Mouse (Mus musculus) cortical plate, adult 2 months (tissue): Measurements from ENCODE around the gene Map3k10. TPM values are rescaled to one million over a fixed set of nuclear protein-coding genes. Genes with fewer than 3 reads are reported as not detected.

ENCODE experiments used
- H3K27ac ChIP-seq: fragments of 200-500 bp; 2 replicates; pipeline ENCODE4 v1.5.1; 2012; ENCODE audit warnings: low read length, control low read depth, inconsistent platforms; ENCODE audit not compliant: insufficient read depth
- H3K4me1 ChIP-seq: fragments of 200-500 bp; 2 replicates; pipeline ENCODE4 v1.6.1; 2011; ENCODE audit warnings: low read length; ENCODE audit not compliant: control insufficient read depth, insufficient read depth
- H3K4me3 ChIP-seq: fragments of 200-500 bp; 2 replicates; pipeline ENCODE4 v1.5.1; 2011; ENCODE audit warnings: mild to moderate bottlenecking, low read length, control low read depth; ENCODE audit not compliant: insufficient read depth
- CTCF ChIP-seq: fragments of 200-500 bp; IDR thresholded peaks from 2 replicates; pipeline ENCODE4 v1.5.1; 2011; ENCODE audit warnings: mild to moderate bottlenecking, control low read depth, low read length; ENCODE audit not compliant: insufficient read depth; ENCODE audit errors: extremely low read depth
- POLR2A ChIP-seq: fragments of 200-500 bp; IDR thresholded peaks from 2 replicates; pipeline ENCODE4 v1.6.1; 2011; ENCODE audit warnings: mild to moderate bottlenecking, low read length, control low read depth; ENCODE audit not compliant: insufficient read depth; ENCODE audit errors: extremely low read depth
- polyA plus RNA-seq: library from polyadenylated mRNA; depleted of rRNA; stranded (reverse); fragments of >200 nt; gene quantifications from 2 replicates; pipeline ENCODE4 v1.2.3, GENCODE M21; 2012

The Map3k10 gene
- polyA plus RNA-seq, 1 experiment, result 181 TPM

GRCm38 (mm10) chr7:27685220-27685619 is 10.8 kb upstream of the Map3k10 start:
- Histone ChIP-seq H3K4me1 (peaks cover 3% of the 10 kb centered on the region; the same call in 1 of the 2 replicates), H3K4me3 (no peak overlapping the region), H3K27ac (no peak overlapping the region)
- TF ChIP-seq CTCF (no peak), POLR2A (no peak)

- TF ChIP-seq POLR2A (no peak), CTCF (no peak)
- Histone ChIP-seq H3K4me1 (peaks cover 2% of the 10 kb centered on the region; the same call in 1 of the 2 replicates), H3K4me3 (no peak overlapping the region), H3K27ac (no peak overlapping the region)
These were observed 8.8 kb upstream of the Map3k10 start for GRCm38 (mm10) chr7:27683218-27683617.

- Histone ChIP-seq H3K4me1 (peaks cover 5% of the 10 kb centered on the region; the same call in 1 of the 2 replicates), H3K4me3 (peak overlapping the region; percentile 35; the same call in 1 of the 2 replicates), H3K27ac (no peak overlapping the region)
- TF ChIP-seq POLR2A (no peak), CTCF (no peak)
These were observed 819 bp upstream of the Map3k10 start for GRCm38 (mm10) chr7:27675222-27675612.

GRCm38 (mm10) chr7:27674195-27674521 is 240 bp downstream of the Map3k10 start:
- peak overlapping the region; percentile 9 for H3K27ac ChIP-seq
- TF ChIP-seq CTCF (no peak), POLR2A (no peak)
- peaks cover 5% of the 10 kb centered on the region; the same call in 1 of the 2 replicates for H3K4me1 ChIP-seq
- peak overlapping the region; percentile 35 for H3K4me3 ChIP-seq

GRCm38 (mm10) chr7:27673575-27674131 is 745 bp downstream of the Map3k10 start:
- Histone ChIP-seq H3K4me1 (peaks cover 5% of the 10 kb centered on the region; the same call in 1 of the 2 replicates), H3K4me3 (peak overlapping the region; percentile 35), H3K27ac (peak overlapping the region; percentile 18; the same call in 1 of the 2 replicates)
- TF ChIP-seq CTCF (no peak), POLR2A (no peak)

- Histone ChIP-seq H3K4me1 (peaks cover 5% of the 10 kb centered on the region; the same call in 1 of the 2 replicates), H3K4me3 (peak overlapping the region; percentile 35), H3K27ac (peak overlapping the region; percentile 18; the same call in 1 of the 2 replicates)
- TF ChIP-seq CTCF (no peak), POLR2A (no peak)
These were observed 1.3 kb downstream of the Map3k10 start for GRCm38 (mm10) chr7:27673064-27673574.

GRCm38 (mm10) chr7:27662038-27662437 is 12.4 kb downstream of the Map3k10 start:
- no peak overlapping the region for H3K27ac ChIP-seq
- no peak overlapping the region for H3K4me3 ChIP-seq
- no peaks in the 10 kb centered on the region for H3K4me1 ChIP-seq
- no peak for TF ChIP-seq POLR2A
- no peak for TF ChIP-seq CTCF

DNA sequence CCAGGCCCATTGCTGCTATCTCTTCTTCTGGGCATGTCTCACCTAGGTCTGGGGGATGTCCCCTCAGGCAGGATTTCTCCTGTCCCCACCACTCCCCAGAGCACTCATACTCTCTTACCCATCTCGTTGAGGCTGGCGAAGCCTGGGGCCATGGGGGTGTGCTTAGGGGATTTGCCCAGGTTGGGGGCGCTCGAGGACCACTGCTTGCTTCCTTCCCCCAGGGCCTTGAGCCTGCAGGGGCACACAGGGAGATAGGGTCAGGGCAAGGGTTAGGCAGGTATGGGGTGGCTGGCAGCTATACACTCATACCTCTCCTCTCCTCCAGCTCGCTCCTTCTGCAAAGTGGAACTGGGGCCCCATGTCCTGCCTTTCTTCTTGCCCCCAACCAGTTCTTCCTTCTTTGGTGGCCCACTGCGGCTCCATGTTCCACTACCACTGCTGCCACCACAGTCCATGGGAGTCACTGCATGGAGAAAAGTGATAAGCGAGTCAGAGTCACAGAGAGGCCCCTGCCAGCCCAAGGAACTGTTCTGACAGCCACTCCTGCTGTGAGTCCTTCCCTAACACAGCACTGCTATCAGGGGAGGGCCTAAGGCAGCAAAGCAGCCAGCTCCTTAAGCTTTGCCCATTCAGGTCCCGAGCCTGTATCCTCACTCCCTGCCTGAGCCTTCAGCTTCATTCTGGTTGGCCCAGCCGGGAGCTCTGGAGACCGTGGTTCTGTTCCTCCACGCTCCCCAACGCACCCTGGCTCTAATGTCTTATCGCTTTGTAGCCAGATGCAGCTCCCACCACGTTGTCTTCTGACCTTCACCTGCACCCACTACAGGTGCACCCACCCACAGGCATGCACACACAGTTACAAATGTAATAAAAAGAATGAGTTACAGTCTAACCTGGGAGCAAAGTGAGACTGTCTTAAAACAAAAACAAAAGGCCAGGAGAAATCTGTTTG is 15.4 kb downstream of the Map3k10 start:
- TF ChIP-seq CTCF (peak; percentile 9; the same call in 1 of the 2 replicates), POLR2A (peak; percentile 43; the same call in 1 of the 2 replicates)
- Histone ChIP-seq H3K4me3 (no peak overlapping the region), H3K4me1 (peaks cover 2% of the 10 kb centered on the region; the same call in 1 of the 2 replicates), H3K27ac (no peak overlapping the region)

- 0 out of 2 replicates have a peak, but pooled peaks have one; percentile 9 for TF ChIP-seq POLR2A
- no peak for TF ChIP-seq CTCF
- Histone ChIP-seq H3K4me1 (peaks cover 2% of the 10 kb centered on the region; the same call in 1 of the 2 replicates), H3K4me3 (no peak overlapping the region), H3K27ac (peak overlapping the region; percentile 2; the same call in 1 of the 2 replicates)
These were observed 16.5 kb downstream of the Map3k10 start for GRCm38 (mm10) chr7:27657824-27658395.
